Mouse (Mus musculus) CH12.LX (cell line): ENCODE results near the gene Gm20458. TPM values are rescaled to one million over a fixed set of nuclear protein-coding genes. Genes with fewer than 3 reads are reported as not detected.
A peak's percentile ranks its signal among the peaks of the same experiment; 100 is the strongest.

ENCODE experiments used
- DNase-seq: peaks from one replicate; pipeline ENCODE4 v3.0.0-alpha.2; 2013; ENCODE audit errors: extremely low read depth
- H3K27ac ChIP-seq: 2 replicates; pipeline ENCODE4 v1.5.1; 2012; ENCODE audit warnings: low read depth, mild to moderate bottlenecking, control low read depth, moderate library complexity; ENCODE audit not compliant: insufficient read depth
- H3K27me3 ChIP-seq: replicated peaks from 2 replicates; pipeline ENCODE3; 2012; ENCODE audit warnings: inconsistent platforms
- H3K36me3 ChIP-seq, 2 experiments: replicated peaks in 1 of 2; 2 replicates each; pipeline versions ENCODE3 to v1.6.1; 2012; ENCODE audit warnings: inconsistent platforms in 1 of 2, low read length in 1 of 2, mild to moderate bottlenecking in 1 of 2, mixed read lengths in 1 of 2, moderate library complexity in 1 of 2; ENCODE audit not compliant: control insufficient read depth in 1 of 2, insufficient read depth in 1 of 2
- H3K4me1 ChIP-seq, 2 experiments: 2 replicates each; pipeline ENCODE4 v1.6.1; 2012; ENCODE audit warnings: inconsistent platforms in 1 of 2, moderate library complexity in 1 of 2; ENCODE audit not compliant: insufficient read depth in 2 of 2, control insufficient read depth in 1 of 2
- H3K4me2 ChIP-seq: 2 replicates; pipeline ENCODE4 v1.6.1; 2012; ENCODE audit warnings: low read depth, mild to moderate bottlenecking, control low read depth; ENCODE audit not compliant: poor library complexity, insufficient read depth, severe bottlenecking
- H3K4me3 ChIP-seq, 3 experiments: fragments of 150-350 bp in 1 of 3; sonication (generic) in 1 of 3; replicated peaks in 1 of 3; 2 replicates each; pipeline versions ENCODE3 to v1.5.1; 2011 to 2012; ENCODE audit warnings: low read depth in 2 of 3, low read length in 2 of 3, mild to moderate bottlenecking in 2 of 3, moderate library complexity in 2 of 3, control low read depth in 1 of 3, improper control_type of control experiment in 1 of 3, inconsistent platforms in 1 of 3, mixed read lengths in 1 of 3; ENCODE audit not compliant: poor library complexity in 1 of 3
- H3K79me2 ChIP-seq: replicated peaks from 2 replicates; pipeline ENCODE4 v1.6.1; 2012; ENCODE audit warnings: mild to moderate bottlenecking, moderate library complexity; ENCODE audit not compliant: control insufficient read depth, poor library complexity, insufficient read depth, severe bottlenecking; ENCODE audit errors: extremely low read depth
- H3K9ac ChIP-seq: 2 replicates; pipeline ENCODE4 v1.6.1; 2012; ENCODE audit warnings: low read depth, mild to moderate bottlenecking, control low read depth, moderate library complexity; ENCODE audit not compliant: insufficient read depth
- H3K9me3 ChIP-seq: replicated peaks from 2 replicates; pipeline ENCODE3; 2012; ENCODE audit warnings: low read length, inconsistent platforms, mixed read lengths
- BHLHE40 ChIP-seq: IDR thresholded peaks from 2 replicates; pipeline ENCODE4 v1.6.1; 2011; ENCODE audit warnings: mild to moderate bottlenecking, low read depth, low read length, improper control_type of control experiment
- CHD2 ChIP-seq: IDR thresholded peaks from 2 replicates; pipeline ENCODE4 v1.6.1; 2011; ENCODE audit warnings: low read length, improper control_type of control experiment
- CTCF ChIP-seq, 2 experiments: IDR thresholded peaks in 1 of 2; conservative IDR thresholded peaks in 1 of 2; 2 replicates each; pipeline ENCODE4 v1.5.1; 2011 to 2012; ENCODE audit warnings: low read depth in 2 of 2, low read length in 2 of 2, improper control_type of control experiment in 1 of 2, inconsistent platforms in 1 of 2, mild to moderate bottlenecking in 1 of 2, moderate library complexity in 1 of 2
- ELF1 ChIP-seq: IDR thresholded peaks from 2 replicates; pipeline ENCODE4 v1.6.1; 2014; ENCODE audit warnings: low read depth, mild to moderate bottlenecking, inconsistent platforms, low read length, improper control_type of control experiment
- GABPA ChIP-seq: IDR thresholded peaks from 2 replicates; pipeline ENCODE4 v1.6.1; 2012; ENCODE audit warnings: low read depth, low read length, improper control_type of control experiment, inconsistent platforms; ENCODE audit not compliant: insufficient replicate concordance
- HCFC1 ChIP-seq: IDR thresholded peaks from 2 replicates; pipeline ENCODE4 v1.6.1; 2012; ENCODE audit warnings: low read depth, mild to moderate bottlenecking, inconsistent platforms, low read length, improper control_type of control experiment
- IRF4 ChIP-seq: IDR thresholded peaks from 2 replicates; pipeline ENCODE4 v1.6.1; 2014; ENCODE audit warnings: low read depth, mild to moderate bottlenecking, inconsistent platforms, low read length, improper control_type of control experiment
- JUND ChIP-seq: conservative IDR thresholded peaks from 2 replicates; pipeline ENCODE4 v1.6.1; 2011; ENCODE audit warnings: low read depth, low read length, improper control_type of control experiment
- KAT2A ChIP-seq: IDR thresholded peaks from 2 replicates; pipeline ENCODE4 v1.6.1; 2012; ENCODE audit warnings: low read length, improper control_type of control experiment, inconsistent platforms; ENCODE audit not compliant: insufficient replicate concordance
- MAX ChIP-seq: IDR thresholded peaks from 2 replicates; pipeline ENCODE4 v1.6.1; 2011; ENCODE audit warnings: low read length, improper control_type of control experiment
- MXI1 ChIP-seq: IDR thresholded peaks from 2 replicates; pipeline ENCODE4 v1.6.1; 2011; ENCODE audit warnings: mild to moderate bottlenecking, low read depth, low read length, improper control_type of control experiment
- MYC ChIP-seq: IDR thresholded peaks from 2 replicates; pipeline ENCODE4 v1.6.1; 2011; ENCODE audit warnings: low read depth, mild to moderate bottlenecking, improper control_type of control experiment, low read length
- NELFE ChIP-seq: IDR thresholded peaks from 2 replicates; pipeline ENCODE4 v1.6.1; 2011; ENCODE audit warnings: low read depth, low read length, improper control_type of control experiment
- NRF1 ChIP-seq: IDR thresholded peaks from 2 replicates; pipeline ENCODE4 v1.6.1; 2014; ENCODE audit warnings: low read depth, mild to moderate bottlenecking, inconsistent platforms, low read length, improper control_type of control experiment, moderate library complexity
- POLR2A ChIP-seq: IDR thresholded peaks from 2 replicates; pipeline ENCODE4 v1.6.1; 2011; ENCODE audit warnings: low read depth, mild to moderate bottlenecking, improper control_type of control experiment, low read length
- POLR2AphosphoS2 ChIP-seq: IDR thresholded peaks from 2 replicates; pipeline ENCODE4 v1.6.1; 2011; ENCODE audit warnings: low read depth, low read length, improper control_type of control experiment
- RCOR1 ChIP-seq: conservative IDR thresholded peaks from 2 replicates; pipeline ENCODE4 v1.6.1; 2012; ENCODE audit warnings: low read depth, mild to moderate bottlenecking, inconsistent platforms, low read length, improper control_type of control experiment
- SIN3A ChIP-seq: IDR thresholded peaks from 2 replicates; pipeline ENCODE4 v1.6.1; 2012; ENCODE audit warnings: low read length, improper control_type of control experiment, inconsistent platforms
- TCF12 ChIP-seq: IDR thresholded peaks from 2 replicates; pipeline ENCODE4 v1.6.1; 2014; ENCODE audit warnings: low read depth, mild to moderate bottlenecking, inconsistent platforms, low read length, improper control_type of control experiment
- UBTF ChIP-seq: IDR thresholded peaks from 2 replicates; pipeline ENCODE4 v1.6.1; 2012; ENCODE audit warnings: low read depth, mild to moderate bottlenecking, inconsistent platforms, low read length, improper control_type of control experiment, moderate library complexity
- USF2 ChIP-seq: conservative IDR thresholded peaks from 2 replicates; pipeline ENCODE4 v1.6.1; 2011; ENCODE audit warnings: low read depth, low read length, improper control_type of control experiment
- ZKSCAN1 ChIP-seq: IDR thresholded peaks from 2 replicates; pipeline ENCODE4 v1.6.1; 2012; ENCODE audit warnings: low read depth, inconsistent platforms, low read length, improper control_type of control experiment, borderline replicate concordance
- ZMIZ1 ChIP-seq: IDR thresholded peaks from 2 replicates; pipeline ENCODE4 v1.6.1; 2012; ENCODE audit warnings: low read depth, mild to moderate bottlenecking, inconsistent platforms, low read length, improper control_type of control experiment
- dilution Hi-C: fragments of 300-500 bp; cut with MboI; formaldehyde crosslinking; loops from 2 replicates; pipeline ENCODE4 v1.14.3; 2020; ENCODE audit warnings: low sequenced_read_pairs; ENCODE audit not compliant: extremely low pct_unique_long_range_greater_than_20kb, extremely low pct_ligation_motif_present
- in situ Hi-C: fragments of 300-500 bp; cut with MboI; formaldehyde crosslinking; loops from 3 replicates; pipeline ENCODE4 v1.14.3; 2019; ENCODE audit warnings: low sequenced_read_pairs, low pct_ligation_motif_present, low pct_unique_long_range_greater_than_20kb, mixed read lengths
- polyA plus RNA-seq: library from polyadenylated mRNA; unstranded; fragments of >175 nt; gene quantifications from 2 replicates; pipeline ENCODE4 v1.2.1, GENCODE M21; 2012; ENCODE audit warnings: low read depth; ENCODE audit not compliant: insufficient read length
- total RNA-seq, 2 experiments: library from RNA; depleted of rRNA; stranded (reverse); fragments of 300-350 nt in 1 of 2; fragments of >200 nt in 1 of 2; gene quantifications; 2 replicates each; pipeline ENCODE4 v1.2.3; 2012 to 2014

Gm20458 gene
- total and polyA plus RNA-seq, 3 experiments, result 0.31 to 1.1 (median 0.74) TPM

GRCm38 (mm10) chr2:164494126-164494525, 33.4 kb downstream of the Gm20458 start:
- no peaks in the 10 kb centered on the region for H3K9me3 ChIP-seq
- peaks cover 5 to 13% of the 10 kb centered on the region in 2 experiments for H3K36me3 ChIP-seq
- H3K9ac ChIP-seq, result no peak overlapping the region
- H3K4me2 ChIP-seq, result no peak overlapping the region
- H3K27ac ChIP-seq, result no peak overlapping the region
- TF ChIP-seq ZKSCAN1 (no peak), NELFE (no peak), POLR2A (no peak), JUND (no peak)
- no peak overlapping the region for H3K4me3 ChIP-seq
- DNase-seq, result no peak
- H3K79me2 ChIP-seq, result peaks cover 4% of the 10 kb centered on the region; the same call in 1 of the 2 replicates
- in situ Hi-C loops, result no loop called here
- peaks cover 8 to 36% of the 10 kb centered on the region in 2 experiments for H3K4me1 ChIP-seq
- no peaks in the 10 kb centered on the region for H3K27me3 ChIP-seq
- dilution Hi-C loops, result no loop called here

DNA sequence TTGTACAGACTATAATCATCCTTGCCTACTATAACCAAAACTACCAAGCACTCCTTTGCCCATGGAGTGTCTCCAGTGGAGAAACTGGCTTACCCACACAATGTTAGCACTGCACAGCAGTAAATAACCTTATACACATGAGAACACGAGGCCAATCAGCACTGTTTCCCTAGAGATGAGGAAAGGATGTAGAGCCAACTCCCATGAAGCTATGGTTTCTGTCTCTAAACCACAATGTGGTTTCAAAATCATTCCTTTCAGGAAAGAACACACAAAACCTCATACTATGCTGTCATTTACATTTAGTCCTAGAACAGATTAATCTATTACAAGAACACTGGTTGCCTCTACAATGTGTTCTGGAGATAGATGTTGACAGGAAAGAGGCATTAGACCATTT, 35.6 kb downstream of the Gm20458 start:
- H3K4me2 ChIP-seq, result peak overlapping the region; percentile 99
- H3K4me3 ChIP-seq, result peak overlapping the region; percentile 25 to 93 (median 79)
- H3K36me3 ChIP-seq, result peaks cover 22 to 26% of the 10 kb centered on the region in 2 experiments
- H3K79me2 ChIP-seq, result peaks cover 4% of the 10 kb centered on the region
- H3K9ac ChIP-seq, result 0 out of 2 replicates have a peak overlapping the region, but pooled peaks have one; percentile 81
- peaks cover 8 to 39% of the 10 kb centered on the region in 2 experiments for H3K4me1 ChIP-seq
- H3K27me3 ChIP-seq, result no peaks in the 10 kb centered on the region
- dilution Hi-C loops, result no loop called here
- no peaks in the 10 kb centered on the region for H3K9me3 ChIP-seq
- H3K27ac ChIP-seq, result no peak overlapping the region
- in situ Hi-C loops, result no loop called here
- no peak for TF ChIP-seq POLR2AphosphoS2
- TF ChIP-seq MAX, result peak; percentile 22; the same call in 1 of the 2 replicates
- TF ChIP-seq MYC, result no peak
- TF ChIP-seq TCF12, result no peak
- TF ChIP-seq CTCF (conservative IDR thresholded peaks at IDR 0.05 in 1 of 2, IDR thresholded peaks at IDR 0.05 in 1 of 2; ENCODE audit: low read depth in 2 of 2, low read length in 2 of 2), result no peak
- no peak for TF ChIP-seq CHD2
- no peak for TF ChIP-seq UBTF
- peak; percentile 40 for DNase-seq

DNA sequence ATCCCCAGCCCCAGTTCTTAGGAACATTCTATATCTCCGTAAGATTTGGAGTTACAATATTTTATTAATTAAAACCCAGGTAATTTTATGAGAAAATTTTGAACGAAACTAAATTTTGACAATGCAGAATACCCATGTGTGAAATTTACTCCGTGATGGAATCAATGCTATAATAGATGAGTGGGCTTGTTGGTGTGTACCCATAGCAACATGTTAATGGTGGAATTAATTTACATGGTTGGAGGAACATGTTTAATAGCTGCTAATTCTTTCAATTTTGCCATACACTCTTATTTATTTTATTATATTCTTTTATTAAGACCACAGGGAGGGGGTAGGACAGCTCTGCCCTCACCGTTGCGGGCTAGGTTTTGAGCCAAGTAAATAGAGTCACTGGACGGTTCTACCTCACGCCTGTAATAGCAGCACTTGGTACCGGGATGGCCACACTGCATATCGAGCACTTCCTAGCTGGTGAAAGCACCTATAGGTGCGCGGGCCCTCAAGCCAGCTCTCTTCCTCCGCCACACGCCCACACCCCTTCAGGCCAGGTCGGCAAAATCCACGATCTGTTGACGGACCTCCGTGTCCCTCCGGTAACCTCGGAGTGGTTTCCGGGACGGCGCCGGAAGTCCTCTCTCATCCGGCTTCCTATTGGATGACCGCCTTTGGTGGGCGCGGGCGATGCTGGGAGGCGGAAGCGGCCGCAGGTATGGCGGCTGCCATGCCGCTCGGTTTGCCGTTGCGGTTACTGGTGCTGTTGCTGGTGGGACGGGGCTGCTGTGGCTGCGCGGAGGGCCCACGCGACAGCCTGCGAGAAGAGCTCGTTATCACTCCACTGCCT, 36.3 kb downstream of the Gm20458 start, which contains the start of gene Pigt:
Pigt (plus strand) TSS at position 674 of the 844 bp plus-strand sequence.
- Histone ChIP-seq H3K4me2 (peak within 1 kb of the TSS; percentile 99), H3K27ac (peak within 1 kb of the TSS; percentile 58; the same call in 1 of the 2 replicates)
- dilution Hi-C loops, result no loop called here
- TF ChIP-seq BHLHE40, result no peak
- peak; percentile 9; the same call in 1 of the 2 replicates for TF ChIP-seq GABPA
- TF ChIP-seq ZMIZ1, result peak; percentile 82
- TF ChIP-seq NRF1, result peak; percentile 54
- TF ChIP-seq ZKSCAN1, result no peak
- TF ChIP-seq IRF4, result peak; percentile 52; the same call in 1 of the 2 replicates
- peak; percentile 98 for TF ChIP-seq ELF1
- TF ChIP-seq KAT2A, result peak; percentile 85; the same call in 1 of the 2 replicates
- TF ChIP-seq CHD2, result peak; percentile 71; the same call in 1 of the 2 replicates
- TF ChIP-seq RCOR1, result no peak
- 0 out of 2 replicates have a peak, but pooled peaks have one; percentile 44 for TF ChIP-seq MYC
- TF ChIP-seq HCFC1, result peak; percentile 87
- TF ChIP-seq POLR2AphosphoS2, result peak; percentile 42; the same call in 1 of the 2 replicates
- peak; percentile 96 for TF ChIP-seq NELFE
- no peak for TF ChIP-seq USF2
- peak; percentile 79; the same call in 1 of the 2 replicates for TF ChIP-seq SIN3A
- peak; percentile 84; the same call in 1 of the 2 replicates for TF ChIP-seq MXI1

More for the DNA sequence above, 36.3 kb downstream of the Gm20458 start, which contains the start of gene Pigt:
- Histone ChIP-seq H3K4me3 (peak within 1 kb of the TSS; percentile 79 to 94 (median 93)), H3K4me1 (peaks cover 8 to 39% of the 10 kb centered on the region in 2 experiments), H3K27me3 (no peaks in the 10 kb centered on the region), H3K9me3 (no peaks in the 10 kb centered on the region), H3K36me3 (peaks cover 28 to 33% of the 10 kb centered on the region in 2 experiments), H3K9ac (peak within 1 kb of the TSS; percentile 81), H3K79me2 (peaks cover 4% of the 10 kb centered on the region)
- in situ Hi-C loops, result no loop called here
- peak; percentile 88 for DNase-seq
